In genomic region chr5:52008942-52009341, GRCm38 (mm10) we compare ENCODE assay signal across 25 mouse cellular contexts.
"Had no signal": no experiment of that assay in that cellular context is flagged by ENCODE, and none has a peak within 500 bp of the region (broad histone marks: within the 10 kb centered on the region; RNA-seq: fewer than 3 reads in every experiment).

No protein-coding gene starts in this region.

- H3K9ac ChIP-seq: heart, embryonic 13.5 days; heart, embryonic 15.5 days; hindbrain, embryonic 14.5 days; intestine, embryonic 15.5 days; kidney, embryonic 15.5 days; limb, embryonic 13.5 days; limb, embryonic 15.5 days; liver, embryonic 12.5 days; liver, embryonic 14.5 days had no signal

- H3K27ac ChIP-seq: heart, adult 2 months; heart, embryonic 13.5 days; heart, embryonic 15.5 days; hindbrain, embryonic 14.5 days; intestine, embryonic 15.5 days; kidney, embryonic 15.5 days; kidney, postnatal 0 days; limb, embryonic 13.5 days; limb, embryonic 15.5 days; liver, embryonic 12.5 days; liver, embryonic 14.5 days had no signal

- H3K4me1 ChIP-seq: intestine, embryonic 15.5 days; limb, embryonic 13.5 days; limb, embryonic 15.5 days; liver, embryonic 12.5 days had no signal

- DNase-seq: gastrocnemius, postnatal 14 days; gastrocnemius, postnatal 36 days; heart, adult 2 months; heart, postnatal 14 days; heart, postnatal 4 days; kidney, adult 18-20 months; kidney, adult 8-10 months; kidney, postnatal 14 days; kidney, postnatal 36 days; layer of hippocampus, adult 9-11 months; layer of hippocampus, postnatal 36 days had no signal

- H3K36me3 ChIP-seq: heart, embryonic 13.5 days; heart, embryonic 15.5 days; intestine, embryonic 15.5 days; kidney, embryonic 15.5 days; limb, embryonic 13.5 days; limb, embryonic 15.5 days; liver, embryonic 12.5 days had no signal

- H3K27me3 ChIP-seq: heart, embryonic 13.5 days; heart, embryonic 15.5 days; intestine, embryonic 15.5 days; kidney, embryonic 15.5 days; limb, embryonic 13.5 days; limb, embryonic 15.5 days; liver, embryonic 12.5 days had no signal

- ATAC-seq: hindbrain, embryonic 16.5 days; inflammation-experienced regulatory T-cells, adult 6 months; intestine, embryonic 15.5 days; intestine, postnatal 0 days; liver, embryonic 12.5 days had no signal

- H3K4me3 ChIP-seq: heart, adult 2 months; heart, embryonic 13.5 days; heart, embryonic 15.5 days; intestine, embryonic 15.5 days; kidney, embryonic 15.5 days; limb, embryonic 13.5 days; limb, embryonic 15.5 days; liver, embryonic 12.5 days had no signal

- H3K9me3 ChIP-seq: heart, embryonic 13.5 days; heart, embryonic 15.5 days; intestine, embryonic 15.5 days; kidney, embryonic 15.5 days; limb, embryonic 13.5 days; limb, embryonic 15.5 days; liver, embryonic 12.5 days had no signal

- H3K4me2 ChIP-seq: heart, embryonic 11.5 days; heart, embryonic 13.5 days; heart, embryonic 15.5 days; hindbrain, embryonic 14.5 days; intestine, embryonic 15.5 days; kidney, embryonic 15.5 days; limb, embryonic 13.5 days; limb, embryonic 15.5 days; liver, embryonic 12.5 days had no signal
